Mouse (Mus musculus) liver, adult 2 months (tissue): ENCODE data around the gene Sorbs2. TPM values are rescaled to one million over a fixed set of nuclear protein-coding genes. Genes with fewer than 3 reads are reported as not detected.

Experiments
- DNase-seq: peaks from one replicate; pipeline ENCODE4 v3.0.0-alpha.2; 2011; ENCODE audit warnings: low read depth, low spot score; ENCODE audit errors: extremely low read depth
- H3K27ac ChIP-seq: fragments of 200-500 bp; replicated peaks from 2 replicates; pipeline ENCODE4 v1.5.1; 2012; ENCODE audit warnings: low read depth, mild to moderate bottlenecking, control low read depth, inconsistent platforms, low read length; ENCODE audit not compliant: insufficient read depth
- H3K27me3 ChIP-seq: fragments of 200-500 bp; 2 replicates; pipeline ENCODE4 v1.6.1; 2012; ENCODE audit warnings: mild to moderate bottlenecking, moderate library complexity, low read length, inconsistent platforms; ENCODE audit not compliant: control insufficient read depth, insufficient read depth
- H3K36me3 ChIP-seq: fragments of 200-500 bp; 2 replicates; pipeline ENCODE4 v1.6.1; 2012; ENCODE audit warnings: low read length, inconsistent platforms; ENCODE audit not compliant: control insufficient read depth, insufficient read depth
- H3K4me1 ChIP-seq: fragments of 200-500 bp; 2 replicates; pipeline ENCODE4 v1.6.1; 2011; ENCODE audit warnings: low read length; ENCODE audit not compliant: control insufficient read depth, insufficient read depth
- H3K4me3 ChIP-seq: fragments of 200-500 bp; 2 replicates; pipeline ENCODE4 v1.5.1; 2011; ENCODE audit warnings: low read depth, mild to moderate bottlenecking, control low read depth, low read length, moderate library complexity; ENCODE audit not compliant: insufficient read depth
- H3K79me2 ChIP-seq: fragments of 200-500 bp; 2 replicates; pipeline ENCODE4 v1.6.1; 2012; ENCODE audit warnings: inconsistent platforms, mild to moderate bottlenecking, low read length, moderate library complexity; ENCODE audit not compliant: control insufficient read depth, insufficient read depth
- H3K9ac ChIP-seq: fragments of 200-500 bp; 2 replicates; pipeline ENCODE4 v1.6.1; 2012; ENCODE audit warnings: low read depth, mild to moderate bottlenecking, control low read depth, inconsistent platforms, low read length
- CTCF ChIP-seq: fragments of 200-500 bp; IDR thresholded peaks from 2 replicates; pipeline ENCODE4 v1.5.1; 2011; ENCODE audit warnings: low read depth, low read length, control low read depth
- POLR2A ChIP-seq: fragments of 200-500 bp; IDR thresholded peaks from 2 replicates; pipeline ENCODE4 v1.6.1; 2011; ENCODE audit warnings: low read length, control low read depth; ENCODE audit not compliant: insufficient read depth; ENCODE audit errors: extremely low read depth
- WGBS: fragments of 180-500 bp; shearing (Covaris S2); methylation state at CpG from one replicate; pipeline ENCODE4 v1.1.7; 2018; 5-methylcytosine and 5-hydroxymethylcytosine counted together
- polyA plus RNA-seq: library from polyadenylated mRNA; depleted of rRNA; stranded (reverse); fragments of >200 nt; gene quantifications from 2 replicates; pipeline ENCODE4 v1.2.3, GENCODE M21; 2012
- total RNA-seq: library from RNA; depleted of rRNA; stranded (reverse); fragments of >200 nt; gene quantifications from 2 replicates; pipeline ENCODE4 v1.2.3, GENCODE M21; 2014

The Sorbs2 gene
- total and polyA plus RNA-seq, 2 experiments: 40.7 to 51.9 TPM

- H3K79me2 ChIP-seq: no peaks in the 10 kb centered on the region
- H3K4me3 ChIP-seq: no peak overlapping the region
- 88% methylated on average over 3 of the region's 3 CpGs for WGBS
- no peak overlapping the region for H3K9ac ChIP-seq
- no peak for DNase-seq
- TF ChIP-seq CTCF (no peak), POLR2A (no peak)
- H3K27ac ChIP-seq: no peak overlapping the region
- H3K36me3 ChIP-seq: no peaks in the 10 kb centered on the region
- no peaks in the 10 kb centered on the region for H3K4me1 ChIP-seq
- no peaks in the 10 kb centered on the region for H3K27me3 ChIP-seq
These were observed 72.9 kb downstream of the Sorbs2 start for GRCm38 (mm10) chr8:45580544-45580866.

- DNase-seq: peak; percentile 43
- TF ChIP-seq CTCF (no peak), POLR2A (no peak)
- Histone ChIP-seq H3K36me3 (no peaks in the 10 kb centered on the region), H3K27ac (no peak overlapping the region), H3K9ac (no peak overlapping the region), H3K79me2 (no peaks in the 10 kb centered on the region), H3K4me1 (no peaks in the 10 kb centered on the region), H3K27me3 (no peaks in the 10 kb centered on the region), H3K4me3 (no peak overlapping the region)
- WGBS: 90% methylated on average over 1 of the region's 1 CpGs
These were observed 76.3 kb downstream of the Sorbs2 start for GRCm38 (mm10) chr8:45583856-45584255.

GRCm38 (mm10) chr8:45584390-45585052, 76.9 kb downstream of the Sorbs2 start:
- 88% methylated on average over 9 of the region's 9 CpGs for WGBS
- no peak for DNase-seq
- Histone ChIP-seq H3K27me3 (no peaks in the 10 kb centered on the region), H3K36me3 (no peaks in the 10 kb centered on the region), H3K27ac (no peak overlapping the region), H3K9ac (no peak overlapping the region), H3K4me3 (no peak overlapping the region), H3K79me2 (no peaks in the 10 kb centered on the region), H3K4me1 (no peaks in the 10 kb centered on the region)
- TF ChIP-seq POLR2A (no peak), CTCF (no peak)

- Histone ChIP-seq H3K27ac (no peak overlapping the region), H3K4me1 (no peaks in the 10 kb centered on the region), H3K36me3 (no peaks in the 10 kb centered on the region), H3K4me3 (no peak overlapping the region), H3K9ac (no peak overlapping the region), H3K79me2 (no peaks in the 10 kb centered on the region), H3K27me3 (no peaks in the 10 kb centered on the region)
- 73% methylated on average over 4 of the region's 4 CpGs for WGBS
- TF ChIP-seq CTCF (no peak), POLR2A (no peak)
- DNase-seq: no peak
These were observed 77.6 kb downstream of the Sorbs2 start for GRCm38 (mm10) chr8:45585158-45585557.

- H3K27me3 ChIP-seq: no peaks in the 10 kb centered on the region
- H3K9ac ChIP-seq: no peak overlapping the region
- H3K36me3 ChIP-seq: no peaks in the 10 kb centered on the region
- TF ChIP-seq POLR2A (no peak), CTCF (no peak)
- H3K4me3 ChIP-seq: no peak overlapping the region
- WGBS: 96% methylated on average over 9 of the region's 9 CpGs
- no peak for DNase-seq
- no peaks in the 10 kb centered on the region for H3K79me2 ChIP-seq
- H3K4me1 ChIP-seq: no peaks in the 10 kb centered on the region
- H3K27ac ChIP-seq: no peak overlapping the region
These were observed 79.4 kb downstream of the Sorbs2 start for GRCm38 (mm10) chr8:45587011-45587410.

- no peak for DNase-seq
- Histone ChIP-seq H3K36me3 (no peaks in the 10 kb centered on the region), H3K27ac (no peak overlapping the region), H3K4me1 (peaks cover 2% of the 10 kb centered on the region), H3K9ac (no peak overlapping the region), H3K27me3 (no peaks in the 10 kb centered on the region), H3K4me3 (no peak overlapping the region), H3K79me2 (no peaks in the 10 kb centered on the region)
- TF ChIP-seq POLR2A (no peak), CTCF (no peak)
- 95% methylated on average over 4 of the region's 4 CpGs for WGBS
These were observed 84.3 kb downstream of the Sorbs2 start for GRCm38 (mm10) chr8:45591888-45592287.
